Mouse (Mus musculus) kidney, embryonic 14.5 days (tissue): ENCODE measurements around the gene Pgm1. TPM values are rescaled to one million over a fixed set of nuclear protein-coding genes. Genes with fewer than 3 reads are reported as not detected.

Experiments
- ATAC-seq: fragments of 200-750 bp; cut with Nextera tagmentation; 2 replicates; pipeline ENCODE4 v1.8.0; 2017; ENCODE audit warnings: moderate number of reproducible peaks, mild to moderate bottlenecking, moderate TSS enrichment, moderate library complexity; ENCODE audit not compliant: low FRiP score, low TSS enrichment
- H3K27ac ChIP-seq: fragments of 300-500 bp; sonication (generic); 2 replicates; pipeline ENCODE4 v1.5.1; 2014; ENCODE audit warnings: low read depth, mild to moderate bottlenecking, low read length, moderate library complexity, mixed read lengths
- H3K27me3 ChIP-seq: fragments of 300-500 bp; sonication (generic); 2 replicates; pipeline ENCODE4 v1.6.1; 2014; ENCODE audit warnings: mild to moderate bottlenecking, low read length; ENCODE audit not compliant: control insufficient read depth, insufficient read depth
- H3K36me3 ChIP-seq: fragments of 300-500 bp; sonication (generic); 2 replicates; pipeline ENCODE4 v1.6.1; 2014; ENCODE audit warnings: low read length, mixed read lengths; ENCODE audit not compliant: control insufficient read depth, insufficient read depth
- H3K4me1 ChIP-seq: fragments of 300-500 bp; sonication (generic); 2 replicates; pipeline ENCODE4 v1.6.1; 2014; ENCODE audit warnings: low read length, mixed read lengths; ENCODE audit not compliant: control insufficient read depth, insufficient read depth
- H3K4me2 ChIP-seq: fragments of 300-500 bp; sonication (generic); replicated peaks from 2 replicates; pipeline ENCODE4 v1.6.1; 2014; ENCODE audit warnings: low read depth, mild to moderate bottlenecking, low read length
- H3K4me3 ChIP-seq: fragments of 300-500 bp; sonication (generic); 2 replicates; pipeline ENCODE4 v1.5.1; 2014; ENCODE audit warnings: mild to moderate bottlenecking, low read length
- H3K9ac ChIP-seq: fragments of 300-500 bp; sonication (generic); 2 replicates; pipeline ENCODE4 v1.6.1; 2014; ENCODE audit warnings: low read depth, mild to moderate bottlenecking, low read length, moderate library complexity
- H3K9me3 ChIP-seq: fragments of 300-500 bp; sonication (generic); 2 replicates; pipeline ENCODE4 v1.6.1; 2016; ENCODE audit warnings: low read length; ENCODE audit not compliant: control insufficient read depth
- WGBS: fragments of 180-500 bp; shearing (Covaris S2); extraction: QIAGEN DNeasy Blood & Tissue Kit; methylation state at CpG from one replicate; pipeline ENCODE4 v1.1.7; 2014; 5-methylcytosine and 5-hydroxymethylcytosine counted together
- polyA plus RNA-seq: library from polyadenylated mRNA; unstranded; fragments of >200 nt; fragmentation: Nextera tagmentation; extraction: Ambion mirVana; gene quantifications from 2 replicates; pipeline ENCODE4 v1.2.1, GENCODE M21; 2014

Pgm1 gene
- 37.0 and 58.3 TPM in 2 replicates for polyA plus RNA-seq

DNA sequence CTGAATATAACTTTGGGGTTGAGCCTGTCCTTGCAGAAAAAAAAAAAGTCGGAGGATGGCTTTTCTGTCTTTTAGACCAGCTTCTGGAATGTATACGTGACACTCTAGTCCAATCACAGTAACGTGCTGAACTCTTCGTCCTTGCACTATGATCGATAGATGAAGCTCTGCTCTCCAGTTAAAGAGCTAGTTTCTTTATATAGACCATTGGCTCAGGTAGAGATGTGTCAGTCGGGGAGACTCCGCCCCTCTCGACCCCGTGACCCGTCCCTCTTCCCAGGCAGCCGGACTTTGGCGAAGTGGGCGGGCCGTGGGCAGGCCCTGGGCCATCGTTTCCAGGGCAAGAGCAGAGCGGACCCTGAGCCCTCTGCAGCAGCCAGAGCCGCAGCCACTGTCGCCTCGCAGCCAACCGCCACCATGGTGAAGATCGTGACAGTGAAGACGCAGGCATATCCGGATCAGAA lies at the start of gene Pgm1:
Gene Pgm1, plus strand, starts transcription at position 266 of the 464 bp plus-strand sequence.
- peak within 1 kb of the TSS; percentile 61 for H3K9ac ChIP-seq
- peak within 1 kb of the TSS; percentile 72 for H3K4me2 ChIP-seq
- no peaks in the 10 kb centered on the region for H3K36me3 ChIP-seq
- ATAC-seq: peak; percentile 92
- H3K27me3 ChIP-seq: no peaks in the 10 kb centered on the region
- H3K4me3 ChIP-seq: peak within 1 kb of the TSS; percentile 69
- no peaks in the 10 kb centered on the region for H3K9me3 ChIP-seq
- 5% methylated on average over 23 of the region's 23 CpGs for WGBS
- H3K27ac ChIP-seq: peak within 1 kb of the TSS; percentile 74
- no peaks in the 10 kb centered on the region; the same call in 1 of the 2 replicates for H3K4me1 ChIP-seq

DNA sequence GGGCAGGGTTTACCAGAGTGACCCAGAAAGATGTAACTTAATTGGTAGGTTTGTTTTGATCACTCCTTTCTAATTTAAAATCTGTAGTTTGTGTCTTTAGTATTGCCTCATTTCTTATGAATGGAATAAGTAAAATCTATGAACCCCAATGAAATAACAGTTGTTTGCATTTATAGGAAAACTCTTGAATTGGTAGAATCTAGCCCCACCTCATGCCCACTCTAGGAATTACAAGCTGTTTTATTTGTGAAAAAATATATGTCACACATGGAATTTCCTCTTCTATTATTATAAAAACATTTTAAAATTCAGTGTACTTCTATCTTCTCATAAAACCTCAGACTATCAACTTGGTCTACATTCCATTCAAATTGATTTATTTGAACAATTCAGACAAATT lies 47.3 kb upstream of the Pgm1 start:
- ATAC-seq: no peak
- no peak overlapping the region for H3K9ac ChIP-seq
- no peak overlapping the region for H3K4me3 ChIP-seq

DNA sequence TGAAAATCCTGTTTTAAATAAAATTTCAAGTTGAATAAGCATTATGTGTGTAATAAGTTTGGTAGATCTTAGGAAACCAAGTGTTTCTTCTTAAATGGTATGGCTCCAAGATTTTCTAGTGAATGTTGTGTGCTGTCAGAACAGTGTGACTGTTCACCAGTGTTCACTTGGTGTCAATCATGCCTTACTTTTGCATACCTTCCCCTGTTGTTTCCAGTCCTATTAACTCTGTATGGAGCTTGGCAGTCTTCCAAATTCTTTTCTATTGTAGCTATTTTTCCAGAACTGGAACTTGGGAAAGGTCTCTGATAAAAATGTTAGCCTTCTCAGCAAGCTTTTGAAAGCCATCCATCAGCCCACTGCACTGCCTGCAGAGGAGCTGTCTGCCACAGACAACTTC lies 46.8 kb upstream of the Pgm1 start:
- no peaks in the 10 kb centered on the region for H3K4me1 ChIP-seq
- H3K27ac ChIP-seq: no peak overlapping the region
- H3K9ac ChIP-seq: no peak overlapping the region
- H3K4me2 ChIP-seq: no peak overlapping the region
- no peaks in the 10 kb centered on the region for H3K27me3 ChIP-seq
- H3K36me3 ChIP-seq: no peaks in the 10 kb centered on the region; the same call in 1 of the 2 replicates
- H3K4me3 ChIP-seq: no peak overlapping the region
- no peak for ATAC-seq
- no peaks in the 10 kb centered on the region for H3K9me3 ChIP-seq

More for the DNA sequence above, 47.3 kb upstream of the Pgm1 start:
- H3K27ac ChIP-seq: no peak overlapping the region
- H3K36me3 ChIP-seq: no peaks in the 10 kb centered on the region; the same call in 1 of the 2 replicates
- H3K27me3 ChIP-seq: no peaks in the 10 kb centered on the region
- no peak overlapping the region for H3K4me2 ChIP-seq
- no peaks in the 10 kb centered on the region for H3K4me1 ChIP-seq
- H3K9me3 ChIP-seq: no peaks in the 10 kb centered on the region

DNA sequence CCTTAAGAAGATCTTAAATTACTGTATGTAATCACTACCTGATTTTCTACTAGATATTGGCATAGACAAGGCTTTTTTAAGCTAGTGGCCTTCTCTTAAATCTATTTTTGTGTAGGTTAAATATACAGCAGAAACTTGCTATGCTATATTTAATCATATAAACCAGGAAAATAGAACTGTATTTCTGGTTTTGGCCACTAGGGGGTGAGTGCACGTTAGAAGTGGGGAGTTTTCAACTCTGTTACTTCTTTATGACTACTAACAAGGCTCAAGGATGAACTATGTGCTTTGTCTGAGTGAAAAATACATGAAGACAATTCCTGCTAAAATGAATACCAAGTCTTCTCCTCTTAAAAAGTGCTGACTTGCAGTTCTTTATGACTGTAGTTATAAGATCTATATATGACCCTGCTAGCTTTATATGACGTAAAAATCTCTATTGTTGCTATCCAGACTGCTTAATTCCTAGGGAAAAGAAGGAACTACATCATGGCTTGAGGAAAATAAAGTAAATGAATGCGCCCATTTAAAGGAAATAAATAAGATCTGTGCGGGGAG lies 15.2 kb upstream of the Pgm1 start:
- H3K4me2 ChIP-seq: no peak overlapping the region
- ATAC-seq: no peak
- no peak overlapping the region for H3K27ac ChIP-seq
- H3K4me1 ChIP-seq: no peaks in the 10 kb centered on the region
- WGBS: 72% methylated on average over 4 of the region's 4 CpGs
- H3K9ac ChIP-seq: no peak overlapping the region
- no peaks in the 10 kb centered on the region for H3K27me3 ChIP-seq
- H3K36me3 ChIP-seq: no peaks in the 10 kb centered on the region
- H3K4me3 ChIP-seq: no peak overlapping the region
- H3K9me3 ChIP-seq: no peaks in the 10 kb centered on the region

DNA sequence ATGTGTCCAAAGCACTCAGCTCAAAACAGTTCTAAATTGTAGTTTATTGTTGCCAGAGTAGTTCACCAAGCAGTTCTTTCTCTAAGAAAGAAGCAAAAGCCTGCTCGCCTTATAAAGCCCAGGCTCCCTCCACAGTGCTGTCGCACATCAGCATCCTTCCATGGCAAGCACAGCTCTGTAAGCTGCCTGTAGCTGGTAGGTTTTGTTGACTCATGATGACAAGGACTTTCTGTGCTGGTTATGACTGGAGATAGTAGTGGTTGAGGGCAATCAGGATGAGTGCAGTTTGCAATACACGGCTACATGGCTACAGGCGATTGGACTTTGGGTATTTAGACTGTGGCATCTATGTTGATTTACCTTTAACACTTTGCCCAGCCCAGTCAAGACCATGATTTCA lies 2.8 kb upstream of the Pgm1 start:
- no peak for ATAC-seq
- 91% methylated on average over 4 of the region's 4 CpGs for WGBS

DNA sequence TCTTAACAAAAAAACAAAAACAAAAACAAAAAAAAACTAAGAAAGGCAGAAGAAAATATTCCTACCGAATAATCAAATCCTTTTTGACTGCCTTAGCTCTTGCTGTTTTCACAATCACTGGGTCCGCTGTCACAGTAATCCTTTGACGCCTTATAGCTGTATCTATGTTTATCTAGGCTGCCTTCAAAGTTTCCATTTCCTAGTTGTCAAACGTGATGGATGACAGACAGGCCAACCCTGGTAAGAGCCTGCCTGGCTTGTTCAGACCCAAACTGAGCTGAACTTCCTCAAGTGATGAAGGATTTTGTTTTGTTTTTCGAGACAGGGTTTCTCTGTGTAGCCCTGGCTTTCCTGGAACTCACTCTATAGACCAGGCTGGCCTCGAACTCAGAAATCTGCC lies 693 bp upstream of the Pgm1 start:
- ATAC-seq: no peak
- Histone ChIP-seq H3K36me3 (no peaks in the 10 kb centered on the region), H3K27ac (no peak overlapping the region), H3K4me3 (no peak overlapping the region), H3K9ac (no peak overlapping the region), H3K4me2 (no peak overlapping the region), H3K4me1 (no peaks in the 10 kb centered on the region; the same call in 1 of the 2 replicates), H3K27me3 (no peaks in the 10 kb centered on the region), H3K9me3 (no peaks in the 10 kb centered on the region)
- WGBS: 51% methylated on average over 6 of the region's 6 CpGs

More for the DNA sequence above, 2.8 kb upstream of the Pgm1 start:
- Histone ChIP-seq H3K27me3 (no peaks in the 10 kb centered on the region), H3K4me2 (no peak overlapping the region), H3K9ac (no peak overlapping the region), H3K4me1 (no peaks in the 10 kb centered on the region; the same call in 1 of the 2 replicates), H3K4me3 (no peak overlapping the region), H3K9me3 (no peaks in the 10 kb centered on the region), H3K36me3 (no peaks in the 10 kb centered on the region), H3K27ac (no peak overlapping the region)

DNA sequence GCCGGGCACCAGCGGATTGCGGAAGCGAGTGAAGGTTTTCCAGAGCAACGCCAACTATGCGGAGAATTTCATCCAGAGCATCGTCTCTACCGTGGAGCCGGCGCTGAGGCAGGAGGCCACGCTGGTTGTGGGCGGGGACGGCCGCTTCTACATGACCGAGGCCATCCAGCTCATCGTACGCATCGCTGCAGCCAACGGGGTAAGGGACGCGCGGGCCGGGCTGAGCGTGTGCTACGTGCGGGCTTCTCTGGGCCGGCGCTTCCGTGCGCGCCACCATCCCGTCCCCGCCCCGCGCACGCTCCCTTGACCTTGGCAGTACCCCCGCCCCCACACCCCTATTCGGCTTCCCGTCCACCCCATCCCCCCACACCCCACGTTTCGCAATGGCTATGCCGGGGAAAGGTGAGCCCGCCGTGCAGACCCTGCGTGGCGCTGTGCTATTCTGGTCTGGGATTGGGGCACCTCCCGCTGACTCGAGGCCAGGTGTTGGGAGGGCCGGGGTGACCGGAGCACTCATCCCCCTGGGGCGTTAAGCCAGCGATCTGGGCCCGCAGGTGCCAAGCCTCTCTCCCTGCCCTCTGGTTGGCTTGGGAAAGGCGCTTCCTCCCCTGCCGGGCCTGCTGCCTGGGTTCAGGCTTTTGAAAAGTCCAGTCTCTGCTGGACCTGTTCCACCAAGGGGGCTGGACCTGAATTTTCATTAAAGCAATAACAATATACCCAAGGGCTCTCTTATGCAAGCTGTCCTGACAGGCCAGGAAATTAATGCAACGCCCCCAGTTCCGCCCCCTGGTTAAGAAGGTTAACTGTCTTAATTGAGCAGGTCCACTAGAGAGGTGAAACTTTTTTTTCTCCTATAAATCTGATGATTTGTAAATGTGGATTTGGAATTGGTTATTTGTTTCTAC lies 651 bp downstream of the Pgm1 start, which contains the start of gene Itgb3bp:
Gene Itgb3bp, minus strand, starts transcription at position 201 of the 905 bp plus-strand sequence.
- no peaks in the 10 kb centered on the region for H3K27me3 ChIP-seq
- H3K9me3 ChIP-seq: no peaks in the 10 kb centered on the region
- ATAC-seq: peak; percentile 93
- no peaks in the 10 kb centered on the region for H3K36me3 ChIP-seq
- H3K27ac ChIP-seq: peak within 1 kb of the TSS; percentile 74
- under 1% methylated on average over 53 of the region's 57 CpGs for WGBS
- peak within 1 kb of the TSS; percentile 69 for H3K4me3 ChIP-seq
- H3K9ac ChIP-seq: peak within 1 kb of the TSS; percentile 61
- H3K4me2 ChIP-seq: peak within 1 kb of the TSS; percentile 72
- no peaks in the 10 kb centered on the region; the same call in 1 of the 2 replicates for H3K4me1 ChIP-seq

DNA sequence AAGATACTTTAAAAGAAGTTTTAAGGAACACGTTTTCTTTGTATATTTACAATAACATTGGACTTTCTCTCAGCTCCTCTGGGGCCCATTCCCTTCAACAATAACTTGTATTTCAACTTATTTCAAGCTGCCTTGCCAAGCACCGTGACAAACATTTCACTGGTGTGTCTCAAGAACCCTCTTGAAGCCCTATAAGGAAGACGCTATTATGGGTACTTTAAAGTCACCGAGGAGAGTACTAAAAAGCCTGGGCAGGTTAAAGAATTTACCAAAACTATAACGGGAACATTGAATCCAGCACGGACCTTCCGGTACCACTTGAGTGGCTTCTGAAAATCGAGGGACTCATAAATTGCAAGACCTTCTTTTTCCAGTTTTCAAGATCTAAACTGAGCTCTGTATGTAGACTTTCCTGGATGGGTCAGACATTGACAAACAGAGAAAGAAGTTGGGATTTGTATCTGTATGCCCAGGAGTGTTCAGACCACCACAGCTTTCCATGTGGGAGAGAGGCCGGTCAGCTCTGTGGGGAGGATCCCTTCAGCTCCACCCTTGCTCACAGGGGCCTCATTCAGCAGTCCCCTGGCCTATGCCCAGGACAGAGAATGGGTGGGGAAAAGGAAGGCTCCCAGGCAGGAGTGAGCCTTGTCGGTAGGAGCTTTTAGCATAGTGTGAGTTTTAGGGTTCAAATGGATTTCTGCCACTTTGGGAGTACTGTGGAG lies 1.5 kb downstream of the Pgm1 start:
- Histone ChIP-seq H3K9ac (no peak overlapping the region), H3K4me3 (peak overlapping the region; percentile 69), H3K4me1 (no peaks in the 10 kb centered on the region; the same call in 1 of the 2 replicates), H3K4me2 (peak overlapping the region; percentile 72), H3K27ac (no peak overlapping the region), H3K27me3 (no peaks in the 10 kb centered on the region), H3K9me3 (no peaks in the 10 kb centered on the region), H3K36me3 (no peaks in the 10 kb centered on the region)
- ATAC-seq: no peak
- WGBS: 47% methylated on average over 10 of the region's 10 CpGs
